Mouse (Mus musculus) layer of hippocampus, postnatal 14 days (tissue): ENCODE measurements around the gene Nat9. TPM values are rescaled to one million over a fixed set of nuclear protein-coding genes. Genes with fewer than 3 reads are reported as not detected.

Experiments used
- DNase-seq, 2 experiments: peaks; one replicate each; pipeline ENCODE4 v3.0.0; 2021 to 2022; ENCODE audit warnings: low spot score in 2 of 2, mixed read lengths in 1 of 2
- total RNA-seq, 2 experiments: library from RNA; stranded (reverse); gene quantifications; 2 replicates each; pipeline ENCODE4 v1.2.3; 2021

The Nat9 gene
- total RNA-seq, 2 experiments from 2014 or later, result 19.3 to 19.9 TPM

DNA sequence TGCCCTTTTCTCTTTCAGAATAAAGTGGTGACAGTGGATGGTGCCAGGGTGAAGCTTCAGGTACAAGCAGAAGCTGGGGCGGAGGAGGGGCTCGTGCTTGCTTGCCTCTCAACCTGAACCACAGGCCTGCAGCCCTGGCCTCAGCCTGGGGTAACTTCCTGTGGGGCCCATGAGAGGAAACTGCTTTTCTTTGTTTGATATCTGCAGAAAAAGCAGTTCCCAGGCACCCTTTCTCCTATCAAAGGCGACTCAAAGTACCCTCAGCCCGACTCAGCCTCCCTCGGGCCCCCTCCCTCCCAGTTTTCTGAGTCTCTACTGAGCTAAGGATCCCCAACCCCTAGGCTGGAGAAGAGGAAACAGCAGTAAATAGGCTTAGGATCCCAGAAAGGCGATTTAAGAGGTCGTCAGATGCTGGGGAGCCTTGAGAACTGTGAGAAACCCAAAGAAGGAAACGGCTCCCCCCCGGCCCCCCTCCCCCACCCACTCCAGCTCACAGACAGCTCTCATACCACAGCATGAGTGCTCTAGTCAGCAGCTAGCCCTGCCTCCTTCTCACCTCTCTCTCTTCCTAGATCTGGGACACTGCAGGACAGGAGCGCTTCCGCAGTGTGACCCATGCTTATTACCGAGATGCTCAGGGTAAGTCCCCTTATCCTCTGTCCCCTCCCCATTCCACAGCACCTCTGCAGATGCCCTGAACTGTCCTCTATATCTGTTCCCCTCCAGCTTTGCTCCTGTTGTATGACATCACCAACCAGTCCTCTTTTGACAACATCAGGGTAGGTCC is 29.5 kb downstream of the Nat9 start:
- no peak for DNase-seq

DNA sequence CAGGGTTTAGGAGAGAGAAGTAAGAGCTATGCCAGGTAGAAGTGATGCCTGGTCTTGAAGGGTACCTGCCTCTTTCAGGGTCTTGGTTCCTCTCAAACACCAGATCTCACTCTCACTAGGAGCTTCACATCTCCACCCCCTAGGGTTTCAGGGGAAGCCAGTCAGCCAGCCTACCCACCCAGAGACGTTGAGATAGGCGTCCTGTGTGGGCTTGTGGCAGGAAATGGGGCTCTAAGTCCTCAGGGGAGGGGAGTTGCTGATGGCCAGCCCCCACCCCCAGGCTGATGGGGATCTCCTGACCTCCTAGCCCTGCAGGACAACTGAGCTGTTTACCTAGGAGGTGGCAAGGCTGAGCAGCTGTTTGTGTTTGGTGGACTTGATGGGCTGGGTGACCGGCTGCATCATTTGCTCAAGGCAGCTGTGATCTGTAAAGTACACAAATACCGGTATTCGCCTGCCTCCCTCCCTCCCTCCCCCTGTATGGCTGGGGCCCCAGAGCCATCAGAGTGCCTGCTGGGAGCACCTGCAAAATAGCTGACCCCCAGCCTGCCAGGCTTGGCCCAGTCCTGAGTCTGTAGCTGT is 32.5 kb downstream of the Nat9 start:
- no peak for DNase-seq

DNA sequence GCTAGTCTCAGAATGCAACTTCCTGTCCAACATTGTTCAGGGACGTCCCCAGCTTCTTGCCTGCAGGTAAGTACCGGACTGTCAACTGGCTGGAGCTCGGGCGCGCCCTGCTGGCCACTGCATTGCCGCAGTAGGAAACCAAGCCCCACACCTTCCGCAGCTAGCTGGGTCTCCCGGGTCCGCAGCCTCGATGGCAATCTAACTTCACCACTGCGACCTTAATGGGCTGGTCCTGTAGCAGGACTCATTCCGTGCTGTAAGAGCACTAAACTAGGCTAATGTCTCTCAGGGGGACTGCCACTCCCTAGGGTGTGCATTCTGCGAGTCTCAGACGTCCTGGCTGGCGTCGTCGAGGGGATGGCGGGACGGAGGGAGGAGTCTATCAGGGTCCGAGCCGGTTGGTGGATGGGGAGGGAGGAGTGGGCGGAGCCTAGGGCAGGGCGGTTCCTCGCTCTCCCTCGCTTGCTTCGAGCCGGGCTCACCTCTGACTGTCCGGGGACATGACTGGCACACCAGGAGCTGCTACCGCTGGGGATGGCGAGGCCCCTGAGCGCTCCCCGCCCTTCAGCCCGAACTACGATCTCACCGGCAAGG is 33.9 kb downstream of the Nat9 start:
- DNase-seq, result no peak

DNA sequence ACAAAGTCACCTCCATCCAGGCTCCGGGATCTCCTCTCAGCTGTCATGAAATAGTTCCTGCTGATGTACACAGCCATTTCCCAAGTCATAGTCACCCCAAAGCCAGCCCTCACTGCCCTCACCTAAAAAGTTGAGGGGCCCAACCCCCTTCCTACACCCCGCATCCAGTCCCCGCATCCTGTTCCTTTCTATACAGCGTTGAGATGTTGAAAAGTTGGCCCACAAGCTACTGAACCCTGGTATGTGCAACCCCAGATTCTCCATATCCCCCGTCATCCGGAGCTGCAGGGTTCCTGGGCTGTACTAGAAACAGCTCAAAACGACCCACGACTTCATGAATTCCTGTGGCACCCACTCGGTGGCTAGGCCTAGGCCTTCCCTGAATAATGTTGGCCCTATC is 34.6 kb downstream of the Nat9 start:
- DNase-seq, result no peak

DNA sequence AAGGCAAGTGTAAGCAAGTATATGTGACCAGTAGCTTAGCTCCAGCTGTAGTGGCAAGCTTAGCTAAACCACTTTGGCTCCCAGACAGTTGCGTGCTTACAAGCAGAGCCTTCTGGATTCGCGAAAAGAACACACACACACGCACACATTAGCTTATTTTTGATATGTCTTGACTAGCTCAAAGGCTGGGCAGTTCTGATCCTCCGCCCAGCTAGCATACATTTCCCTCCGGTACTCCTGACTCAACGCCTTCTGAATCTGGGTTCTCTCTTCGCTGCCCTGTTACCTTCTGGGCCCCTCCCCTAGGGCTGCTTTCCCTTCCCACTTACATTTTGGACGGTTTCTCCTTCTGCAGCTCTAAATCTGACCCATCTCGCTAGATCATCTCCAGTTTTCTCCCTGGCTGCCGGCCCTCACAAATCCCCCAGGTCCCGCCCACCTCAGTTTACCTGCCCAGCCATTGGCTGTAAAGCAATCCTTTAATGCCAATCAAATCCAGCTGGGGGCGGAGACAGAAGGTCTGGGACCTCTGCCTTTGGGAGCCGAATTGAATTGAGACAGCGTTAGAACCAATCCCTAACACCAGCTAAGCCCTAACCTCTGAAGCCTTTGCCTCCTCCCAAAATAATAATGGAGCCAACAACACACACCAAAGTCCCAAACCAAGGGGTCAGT is 35.8 kb downstream of the Nat9 start:
- DNase-seq, result no peak

DNA sequence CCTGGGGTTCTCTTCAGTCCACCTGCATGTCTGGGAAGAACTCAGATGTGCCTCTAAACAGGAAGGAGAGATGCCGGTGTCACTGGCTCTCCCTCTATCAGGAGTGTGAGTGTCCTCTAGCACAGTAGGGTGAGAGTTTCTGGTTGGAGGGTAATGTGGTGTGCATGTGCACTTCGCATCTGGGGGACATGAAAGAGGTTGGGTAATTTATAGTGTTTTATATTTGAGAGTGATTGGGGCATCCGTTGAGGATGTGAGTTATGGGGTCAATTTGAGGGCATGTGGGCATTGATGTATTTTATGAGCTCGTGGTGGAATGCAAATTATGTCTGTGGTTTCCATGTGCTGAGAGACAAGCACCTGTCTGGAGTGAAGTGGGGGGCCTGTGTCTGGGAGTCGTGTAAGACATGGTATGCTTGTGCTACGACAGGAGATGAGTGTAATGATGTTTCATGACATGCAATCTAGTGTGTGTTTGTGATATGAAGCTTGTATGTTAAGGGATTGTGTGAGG is 36.9 kb downstream of the Nat9 start:
- no peak for DNase-seq

DNA sequence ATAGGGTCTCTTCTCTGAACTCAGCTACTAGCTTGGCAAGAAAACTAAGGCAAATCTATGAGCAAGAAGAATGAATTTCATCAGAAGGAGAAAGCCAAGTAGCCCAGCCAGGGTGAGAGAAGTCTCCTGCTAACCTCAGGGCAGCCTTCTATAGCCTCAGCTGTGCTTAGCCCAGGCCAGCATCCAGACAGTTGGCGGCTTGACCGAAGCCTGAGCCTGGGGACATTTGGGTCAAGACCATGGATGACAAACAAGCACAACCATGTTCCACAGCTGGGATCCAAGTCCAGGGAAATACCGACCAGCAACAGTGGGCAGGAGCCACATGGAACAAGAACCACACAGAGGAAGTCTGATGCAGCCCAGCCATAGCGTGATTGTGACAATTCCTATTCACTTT is 39.8 kb downstream of the Nat9 start:
- no peak for DNase-seq

DNA sequence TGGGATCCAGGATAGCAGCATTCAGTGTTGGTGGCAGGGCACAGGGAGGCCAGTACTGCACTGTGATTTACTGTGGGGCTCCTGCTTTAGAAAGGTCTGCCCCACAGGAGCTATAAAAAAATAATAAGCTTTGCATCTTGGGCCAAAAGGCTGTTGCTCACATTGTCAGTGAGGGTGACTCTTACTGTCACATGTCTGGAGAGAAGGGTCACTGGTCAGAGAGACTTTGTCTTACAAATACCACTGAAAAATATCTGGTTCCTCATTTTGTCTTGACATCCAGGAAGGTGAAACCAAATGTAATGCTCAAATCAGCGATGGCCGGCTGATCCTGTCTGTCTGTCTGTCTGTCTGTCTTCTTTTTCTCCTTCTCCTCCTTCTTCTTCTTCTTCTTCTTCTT is 45.7 kb downstream of the Nat9 start:
- no peak for DNase-seq

DNA sequence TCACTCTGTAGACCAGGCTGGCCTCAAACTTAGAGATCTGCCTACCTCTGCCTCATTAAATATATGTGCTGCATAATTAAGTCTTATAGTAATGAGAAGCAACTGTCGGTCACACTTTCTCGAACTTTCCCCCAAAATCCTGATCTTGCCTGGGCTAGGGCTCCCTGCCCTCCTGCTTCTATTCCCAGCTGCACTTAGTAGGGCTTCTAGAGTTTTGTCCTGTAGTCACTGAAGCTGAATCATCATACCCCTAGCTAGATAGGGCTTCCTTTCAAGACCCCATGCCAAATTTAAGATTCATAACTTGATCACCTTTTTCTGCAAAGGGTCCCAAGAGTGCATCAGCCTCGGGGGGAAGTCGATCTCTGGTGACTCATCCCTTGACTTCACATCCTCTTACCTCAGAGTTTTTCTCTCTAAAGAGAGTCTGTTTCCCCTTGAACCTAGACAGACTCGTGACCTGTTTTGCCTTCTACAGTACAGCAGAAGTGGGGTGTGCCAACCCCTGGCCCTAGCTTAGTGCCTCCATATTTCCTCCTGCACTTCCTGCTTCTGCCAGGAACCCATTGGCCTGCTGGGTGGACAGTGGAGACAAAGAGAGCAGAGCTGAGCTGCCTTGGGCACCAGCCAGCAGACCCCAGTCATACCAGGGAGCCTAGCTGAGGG is 48.9 kb downstream of the Nat9 start:
- DNase-seq, result no peak

DNA sequence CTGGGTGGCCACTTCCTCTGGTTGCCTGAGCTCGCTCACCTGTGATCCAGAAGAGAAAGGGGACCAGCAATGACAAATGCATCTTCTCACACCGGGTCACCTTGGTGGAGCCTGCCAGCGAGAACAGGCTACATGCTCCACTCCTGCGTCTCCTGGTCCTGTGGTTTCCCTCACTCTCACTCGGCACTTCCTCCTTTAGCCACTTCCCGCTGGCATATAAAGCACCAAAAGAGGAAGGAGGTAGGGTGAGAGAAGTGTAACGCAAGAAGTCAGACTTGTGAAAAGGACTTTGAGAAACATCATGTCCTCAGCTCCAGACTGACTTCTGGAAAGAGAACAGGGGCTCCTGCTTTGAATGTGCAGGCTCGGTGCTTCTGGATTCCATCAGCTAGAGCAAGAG is 53.9 kb downstream of the Nat9 start, which contains the start of gene Cd300lf:
Gene Cd300lf (minus strand): TSS at position 193 of the 400 bp plus-strand sequence.
- DNase-seq, result peak in 1 of 2 experiments; percentile 20

Other genes starting within 250 kb of the Nat9 start
- not detected for gene Cd300c, start 218.7 kb downstream of the Nat9 start, total RNA-seq
- under 1 TPM in 1 of 2 experiments, not detected in 1; 0.12 TPM for gene Cd300ld, start 197.9 kb downstream of the Nat9 start, total RNA-seq
- gene Cd300c2, start 186.0 kb downstream of the Nat9 start, total RNA-seq, result 1 to 10 TPM; 4.4 to 5.2 TPM
- gene Cd300ld2, start 171.7 kb downstream of the Nat9 start, total RNA-seq, result not detected
- gene Cd300ld4, start 160.8 kb downstream of the Nat9 start, total RNA-seq, result not detected
- 1 to 10 TPM; 2.3 to 2.8 TPM for gene Cd300ld5, start 150.1 kb downstream of the Nat9 start, total RNA-seq
- not detected for gene Cd300ld3, start 139.4 kb downstream of the Nat9 start, total RNA-seq
- gene Cd300e, start 125.7 kb downstream of the Nat9 start, total RNA-seq, result not detected
- gene Rab37, start 96.4 kb downstream of the Nat9 start, total RNA-seq, result 1 to 10 TPM; 1.6 to 5.1 TPM
- gene Cd300lf, start 53.9 kb downstream of the Nat9 start, total RNA-seq, result under 1 TPM; 0.35 to 0.76 TPM
- gene Slc9a3r1, start 24.5 kb downstream of the Nat9 start, total RNA-seq, result 10 to 100 TPM; 79.3 to 82.2 TPM
- 10 to 100 TPM; 15.0 to 21.2 TPM for gene Tmem104, start 372 bp downstream of the Nat9 start, total RNA-seq
- gene Grin2c, start 79.4 kb upstream of the Nat9 start, total RNA-seq, result 10 to 100 TPM; 41.7 to 47.0 TPM
- 10 to 100 TPM; 19.4 to 21.3 TPM for gene Fdxr, start 89.2 kb upstream of the Nat9 start, total RNA-seq
- gene Fads6, start 109.8 kb upstream of the Nat9 start, total RNA-seq, result 10 to 100 TPM in 1 of 2 experiments, 1 to 10 TPM in 1; 10.0 to 10.2 TPM
- not detected for gene Otop2, start 119.3 kb upstream of the Nat9 start, total RNA-seq
- under 1 TPM; 0.16 to 0.45 TPM for gene Ush1g, start 134.2 kb upstream of the Nat9 start, total RNA-seq
- gene Otop3, start 146.9 kb upstream of the Nat9 start, total RNA-seq, result under 1 TPM; 0.14 to 0.17 TPM
- gene Hid1, start 179.9 kb upstream of the Nat9 start, total RNA-seq, result 10 to 100 TPM; 90.0 to 94.3 TPM
- 10 to 100 TPM; 18.6 to 21.3 TPM for gene Cdr2l, start 194.1 kb upstream of the Nat9 start, total RNA-seq
- 10 to 100 TPM; 95.7 to 96.6 TPM for gene Mrpl58, start 215.9 kb upstream of the Nat9 start, total RNA-seq
- 100 to 1,000 TPM; 440 to 460 TPM for gene Atp5h, start 232.1 kb upstream of the Nat9 start, total RNA-seq
- 10 to 100 TPM; 59.0 to 68.3 TPM for gene Kctd2, start 232.3 kb upstream of the Nat9 start, total RNA-seq